Mouse (Mus musculus): Measurements from ENCODE around the gene Gpr180.

- TF ChIP-seq CTCF (IDR thresholded peaks at IDR 0.05; ENCODE audit: borderline replicate concordance, control insufficient read depth, extremely low read depth, insufficient read depth, low read length, poor library complexity): no peak
- TF ChIP-seq POLR2A (IDR thresholded peaks at IDR 0.05; ENCODE audit: control insufficient read depth, extremely low read depth, insufficient read depth, low read length, poor library complexity): no peak
Observed at GRCm38 (mm10) chr14:118162640-118163039, 25.7 kb downstream of the Gpr180 start.
